In the genomic region with DNA sequence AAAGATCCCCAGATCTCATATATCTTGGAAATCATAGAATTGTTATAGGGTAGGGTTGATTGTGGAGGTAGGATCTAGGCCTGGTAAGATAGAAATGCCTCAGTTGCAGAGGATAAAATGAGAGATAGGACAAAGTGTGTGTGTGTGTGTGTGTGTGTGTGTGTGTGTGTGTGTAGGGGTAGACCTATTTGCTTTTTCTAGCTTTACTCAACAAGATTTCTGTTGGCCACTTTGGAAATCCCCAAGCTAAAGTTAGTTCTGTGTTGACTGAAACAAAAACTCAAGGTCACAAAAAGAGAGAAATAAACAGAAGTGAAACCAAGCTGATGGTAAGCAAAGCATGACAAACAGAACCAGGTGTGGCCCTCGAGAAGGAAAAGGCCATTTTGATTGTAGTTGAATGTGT, we compare ENCODE assay signal across 8 mouse cellular contexts.
DNase-seq lines count a peak whose midpoint lies in the region; ATAC-seq and TF ChIP-seq lines count a peak whose summit lies in the region.
"Not testable (repeated sequence)": the region's sequence is repeated elsewhere in the genome, so short reads cannot be mapped to it uniquely, and the experiment has no call there.

No protein-coding gene starts in this region.

- H3K36me3 ChIP-seq in CH12.LX (replicated peaks in 1 of 2; ENCODE audit: control insufficient read depth in 1 of 2, insufficient read depth in 1 of 2, low read length in 1 of 2): peaks cover 0 to 48% of the 10 kb centered on the region in 2 experiments
- H3K36me3 ChIP-seq in spleen, adult 2 months (ENCODE audit: control insufficient read depth, insufficient read depth, low read length); splenic B cell, adult 2 months (ENCODE audit: control insufficient read depth, insufficient read depth, low read length, poor library complexity, severe bottlenecking): not testable (repeated sequence)

- dilution Hi-C loops in CH12.LX (cut with MboI; ENCODE audit: extremely low pct_ligation_motif_present, extremely low pct_unique_long_range_greater_than_20kb, low sequenced_read_pairs): not testable (repeated sequence)

- not testable (repeated sequence) for TF ChIP-seq POLR2A in CH12.LX (IDR thresholded peaks at IDR 0.05; ENCODE audit: low read depth, low read length); spleen, adult 2 months (IDR thresholded peaks at IDR 0.05; ENCODE audit: low read depth, low read length)

- peak; percentile 72 to 80 for DNase-seq in B cell, adult 2 months
- DNase-seq in CH12.LX (ENCODE audit: extremely low read depth): peak; percentile 95
- peak; percentile 2 for DNase-seq in kidney, adult 9 months
- peak; percentile 35 for DNase-seq in lung, postnatal 25 days (ENCODE audit: low spot score)
- DNase-seq in skeletal muscle tissue, adult 2 months (ENCODE audit: low read depth, low spot score): peak; percentile 9
- peak; percentile 57 to 82 for DNase-seq in spleen, adult 2 months (ENCODE audit: low read depth in 1 of 2, low spot score in 2 of 2)
- peak; percentile 89 for DNase-seq in splenic B cell, adult 2 months (ENCODE audit: low read depth, low spot score)

- in situ Hi-C loops in CH12.LX (cut with MboI; ENCODE audit: low pct_ligation_motif_present, low pct_unique_long_range_greater_than_20kb, low sequenced_read_pairs): loop anchor here (5.0 to 10.0 kb wide), 3 partner anchors 58 to 190 kb away; no protein-coding TSS in a partner anchor

- WGBS in spleen, adult 2 months: 15% methylated on average over 1 of the region's 1 CpGs

- H3K27ac ChIP-seq in CH12.LX (ENCODE audit: insufficient read depth, low read depth): peak overlapping the region; percentile 98
- H3K27ac ChIP-seq in spleen, adult 2 months (ENCODE audit: insufficient read depth, low read length): peak overlapping the region; percentile 66; the same call in 1 of the 2 replicates

- ATAC-seq in monocyte, adult 5-6 weeks (replicated peaks; ENCODE audit: insufficient number of reproducible peaks, low FRiP score, low TSS enrichment, poor library complexity, severe bottlenecking): 0 out of 2 replicates have a peak, but pooled peaks have one; percentile 59

- H3K27me3 ChIP-seq in CH12.LX (replicated peaks); spleen, adult 2 months (ENCODE audit: control insufficient read depth, insufficient read depth, low read length); splenic B cell, adult 2 months (ENCODE audit: control insufficient read depth, insufficient read depth, low read length, poor library complexity, severe bottlenecking): not testable (repeated sequence)

- not testable (repeated sequence) for TF ChIP-seq CTCF in CH12.LX (conservative IDR thresholded peaks at IDR 0.05 in 1 of 2, IDR thresholded peaks at IDR 0.05 in 1 of 2; ENCODE audit: low read depth in 2 of 2, low read length in 2 of 2); spleen, adult 2 months (IDR thresholded peaks at IDR 0.05; ENCODE audit: extremely low read depth, insufficient read depth, insufficient read length, insufficient replicate concordance)

- H3K4me1 ChIP-seq in CH12.LX (ENCODE audit: control insufficient read depth in 1 of 2, insufficient read depth in 2 of 2): peaks cover 31 to 94% of the 10 kb centered on the region in 2 experiments
- H3K4me1 ChIP-seq in spleen, adult 2 months (ENCODE audit: control insufficient read depth, insufficient read depth, insufficient read length): peaks cover 15% of the 10 kb centered on the region

- not testable (repeated sequence) for TF ChIP-seq RAD21 in CH12.LX (IDR thresholded peaks at IDR 0.05; ENCODE audit: low read depth, low read length)

- H3K9me3 ChIP-seq in CH12.LX (replicated peaks; ENCODE audit: low read length): not testable (repeated sequence)

- H3K4me2 ChIP-seq in CH12.LX (ENCODE audit: insufficient read depth, low read depth, poor library complexity, severe bottlenecking): not testable (repeated sequence)

- H3K79me2 ChIP-seq in CH12.LX (replicated peaks; ENCODE audit: control insufficient read depth, extremely low read depth, insufficient read depth, poor library complexity, severe bottlenecking): not testable (repeated sequence)

- TF ChIP-seq EP300 in CH12.LX (IDR thresholded peaks at IDR 0.05; ENCODE audit: low read length): peak; percentile 99

- not testable (repeated sequence) for H3K4me3 ChIP-seq in CH12.LX (replicated peaks in 1 of 3; ENCODE audit: low read depth in 2 of 3, low read length in 2 of 3, poor library complexity in 1 of 3); spleen, adult 2 months (ENCODE audit: extremely low read depth, insufficient read depth, insufficient read length)

- peak overlapping the region; percentile 96 for H3K9ac ChIP-seq in CH12.LX (ENCODE audit: insufficient read depth, low read depth)

TF ChIP-seq in CH12.LX, 34 proteins besides CTCF, POLR2A, EP300 and RAD21:
- TF ChIP-seq RCOR1 (conservative IDR thresholded peaks at IDR 0.05; ENCODE audit: low read depth, low read length) (peak; percentile 87), MAX (IDR thresholded peaks at IDR 0.05; ENCODE audit: low read length) (peak; percentile 38; the same call in 1 of the 2 replicates), E2F4 (IDR thresholded peaks at IDR 0.05; ENCODE audit: insufficient replicate concordance, low read depth, low read length) (peak; percentile 82; the same call in 1 of the 2 replicates), SMC3 (IDR thresholded peaks at IDR 0.05; ENCODE audit: low read depth, low read length) (peak; percentile 43; the same call in 1 of the 2 replicates), CHD1 (IDR thresholded peaks at IDR 0.05; ENCODE audit: low read depth, low read length) (peak; percentile 96; the same call in 1 of the 2 replicates), JUN (IDR thresholded peaks at IDR 0.05; ENCODE audit: insufficient read depth, low read depth, low read length) (peak; percentile 92), MAZ (IDR thresholded peaks at IDR 0.05; ENCODE audit: low read depth, low read length) (peak; percentile 80), BHLHE40 (IDR thresholded peaks at IDR 0.05; ENCODE audit: low read depth, low read length) (peak; percentile 89), SIN3A (IDR thresholded peaks at IDR 0.05; ENCODE audit: low read length) (peak; percentile 98), MAFK (IDR thresholded peaks at IDR 0.05; ENCODE audit: insufficient replicate concordance, low read length) (peak; percentile 76; the same call in 1 of the 2 replicates), NELFE (IDR thresholded peaks at IDR 0.05; ENCODE audit: low read depth, low read length) (peak; percentile 43; the same call in 1 of the 2 replicates), TBP (conservative IDR thresholded peaks at IDR 0.05; ENCODE audit: low read depth, low read length) (peak; percentile 64; the same call in 1 of the 2 replicates), TCF12 (IDR thresholded peaks at IDR 0.05; ENCODE audit: low read depth, low read length) (peak; percentile 100), CHD2 (IDR thresholded peaks at IDR 0.05; ENCODE audit: low read length) (peak; percentile 96), IRF4 (IDR thresholded peaks at IDR 0.05; ENCODE audit: low read depth, low read length) (peak; percentile 99), JUND (conservative IDR thresholded peaks at IDR 0.05; ENCODE audit: low read depth, low read length) (peak; percentile 94), ZMIZ1 (IDR thresholded peaks at IDR 0.05; ENCODE audit: low read depth, low read length) (peak; percentile 77; the same call in 1 of the 2 replicates), POLR2AphosphoS2 (IDR thresholded peaks at IDR 0.05; ENCODE audit: low read depth, low read length) (peak; percentile 90; the same call in 1 of the 2 replicates), ZNF384 (IDR thresholded peaks at IDR 0.05; ENCODE audit: low read depth, low read length) (peak; percentile 81), ETS1 (conservative IDR thresholded peaks at IDR 0.05; ENCODE audit: low read depth, low read length) (peak; percentile 90), KAT2A (IDR thresholded peaks at IDR 0.05; ENCODE audit: insufficient replicate concordance, low read length) (peak; percentile 66; the same call in 1 of the 2 replicates), MEF2A (IDR thresholded peaks at IDR 0.05; ENCODE audit: borderline replicate concordance, low read depth, low read length) (peak; percentile 99), MYC (IDR thresholded peaks at IDR 0.05; ENCODE audit: low read depth, low read length) (peak; percentile 89; the same call in 1 of the 2 replicates)

Comparison
In these comparisons a context has a peak if more than half of its experiments do, and no peak if none do; other contexts are left out.
1. DNase-seq: peak in every context shown above with its lines; median percentile 95 in CH12.LX; 89 in splenic B cell, adult 2 months; 76 in B cell, adult 2 months; 70 in spleen, adult 2 months; 35 in lung, postnatal 25 days; 9 in skeletal muscle tissue, adult 2 months; 2 in kidney, adult 9 months.